Mouse (Mus musculus): ENCODE measurements around the gene Ext2.

DNA sequence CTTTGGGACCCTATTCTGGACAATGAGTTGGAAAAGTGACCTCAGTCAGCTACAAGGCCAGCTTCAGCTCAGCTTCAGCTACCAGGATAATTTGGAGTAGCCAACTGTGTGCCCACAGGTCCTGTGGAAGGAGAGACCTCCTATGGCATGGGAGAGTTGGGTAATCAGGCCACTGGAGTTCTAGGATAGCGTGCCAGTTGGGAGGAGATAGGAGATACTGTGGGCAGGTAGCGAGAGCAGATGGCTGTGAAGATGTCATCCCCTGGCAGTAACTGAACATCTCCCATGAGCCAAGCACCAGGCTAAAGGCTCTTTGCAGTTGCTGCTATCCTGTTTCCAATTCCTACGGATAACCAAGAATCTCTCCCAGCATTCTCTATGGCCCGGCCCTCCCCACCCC lies 187.8 kb downstream of the Ext2 start:
- TF ChIP-seq CTCF (IDR thresholded peaks at IDR 0.05; ENCODE audit: control insufficient read depth, insufficient read depth, insufficient read length) (no peak), CEBPB (IDR thresholded peaks at IDR 0.05; ENCODE audit: low read depth) (no peak), USF1 (IDR thresholded peaks at IDR 0.05; ENCODE audit: low read depth) (no peak), MAX (IDR thresholded peaks at IDR 0.05) (no peak), MYOD1 (IDR thresholded peaks at IDR 0.05; ENCODE audit: control insufficient read depth, insufficient read length, low read depth) (no peak), MYOG (IDR thresholded peaks at IDR 0.05; ENCODE audit: control insufficient read depth, extremely low read depth, insufficient read length) (no peak)

All from C2C12 (cell line).